Mouse (Mus musculus): ENCODE results near the gene Atp2c1. TPM values are rescaled to one million over a fixed set of nuclear protein-coding genes. Genes with fewer than 3 reads are reported as not detected.

The Atp2c1 gene
- total and polyA plus RNA-seq, 2 experiments from 2014 or later, result 70.6 to 157 TPM

DNA sequence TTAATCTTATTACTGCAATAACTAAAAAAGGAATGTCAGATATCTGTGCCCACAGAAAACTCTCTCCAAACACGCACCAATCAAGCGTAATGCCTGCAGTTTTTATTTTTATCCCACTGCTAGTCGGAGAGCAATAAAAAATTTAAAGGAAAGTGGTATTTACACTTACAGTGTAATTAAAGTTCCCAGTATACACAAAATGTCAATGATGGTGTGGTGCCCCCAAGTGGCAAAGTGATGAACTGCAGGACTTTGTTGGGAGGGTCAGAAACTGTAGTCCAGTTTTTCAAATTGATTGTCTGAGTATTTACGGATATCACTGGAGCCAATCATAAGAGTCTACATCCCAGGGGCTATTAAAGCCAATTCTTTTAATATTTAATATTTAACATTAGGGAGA, 137.8 kb downstream of the Atp2c1 start:
- WGBS, result 10% methylated on average over 4 of the region's 4 CpGs
- ATAC-seq (ENCODE audit: low FRiP score) (no peak), DNase-seq (ENCODE audit: low spot score) (peak; percentile 63)
- no peak overlapping the region for H3K4me3 ChIP-seq (ENCODE audit: low read depth, low read length)
- H3K4me2 ChIP-seq (ENCODE audit: low read depth, low read length, poor library complexity, severe bottlenecking), result no peak overlapping the region
- TF ChIP-seq CTCF (IDR thresholded peaks at IDR 0.05), result peak; percentile 96
- no peak overlapping the region for H3K27ac ChIP-seq (ENCODE audit: low read depth, low read length)
- no peaks in the 10 kb centered on the region for H3K36me3 ChIP-seq (ENCODE audit: insufficient read depth, low read length)
- H3K9ac ChIP-seq (replicated peaks; ENCODE audit: low read length, poor library complexity, severe bottlenecking), result no peak overlapping the region
- no peaks in the 10 kb centered on the region for H3K27me3 ChIP-seq (ENCODE audit: insufficient read depth, low read length)
- no peaks in the 10 kb centered on the region for H3K4me1 ChIP-seq (ENCODE audit: insufficient read depth, low read length)
- no peaks in the 10 kb centered on the region for H3K9me3 ChIP-seq (ENCODE audit: low read length)

DNA sequence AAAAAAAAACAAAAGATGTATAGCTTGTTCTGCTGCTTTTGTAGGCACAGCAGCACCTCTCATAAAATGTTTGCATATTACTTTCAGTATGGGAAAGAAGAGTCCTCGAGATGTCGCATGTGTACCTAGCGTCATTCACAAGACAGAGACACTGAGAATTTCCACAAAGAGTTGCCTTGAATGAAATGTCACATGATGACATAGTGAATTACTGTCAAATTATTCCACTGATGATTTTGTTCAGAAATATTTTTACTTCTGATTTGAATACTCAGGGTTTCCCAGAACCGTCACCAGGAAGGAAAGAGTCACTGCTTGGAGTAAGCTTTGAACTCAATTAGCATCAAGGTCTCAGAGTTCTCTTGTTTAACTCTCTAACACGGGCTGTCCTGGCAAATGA, 139.7 kb downstream of the Atp2c1 start:
- H3K4me2 ChIP-seq (ENCODE audit: low read depth, low read length, poor library complexity, severe bottlenecking), result no peak overlapping the region
- no peaks in the 10 kb centered on the region for H3K9me3 ChIP-seq (ENCODE audit: low read length)
- H3K4me3 ChIP-seq (ENCODE audit: low read depth, low read length), result no peak overlapping the region
- no peak for TF ChIP-seq CTCF (IDR thresholded peaks at IDR 0.05)
- 78% methylated on average over 5 of the region's 5 CpGs for WGBS
- H3K27me3 ChIP-seq (ENCODE audit: insufficient read depth, low read length), result no peaks in the 10 kb centered on the region
- H3K27ac ChIP-seq (ENCODE audit: low read depth, low read length), result no peak overlapping the region
- no peak for DNase-seq (ENCODE audit: low spot score)
- no peaks in the 10 kb centered on the region for H3K4me1 ChIP-seq (ENCODE audit: insufficient read depth, low read length)
- H3K9ac ChIP-seq (replicated peaks; ENCODE audit: low read length, poor library complexity, severe bottlenecking), result no peak overlapping the region
- no peaks in the 10 kb centered on the region for H3K36me3 ChIP-seq (ENCODE audit: insufficient read depth, low read length)
- no peak for ATAC-seq (ENCODE audit: low FRiP score)

DNA sequence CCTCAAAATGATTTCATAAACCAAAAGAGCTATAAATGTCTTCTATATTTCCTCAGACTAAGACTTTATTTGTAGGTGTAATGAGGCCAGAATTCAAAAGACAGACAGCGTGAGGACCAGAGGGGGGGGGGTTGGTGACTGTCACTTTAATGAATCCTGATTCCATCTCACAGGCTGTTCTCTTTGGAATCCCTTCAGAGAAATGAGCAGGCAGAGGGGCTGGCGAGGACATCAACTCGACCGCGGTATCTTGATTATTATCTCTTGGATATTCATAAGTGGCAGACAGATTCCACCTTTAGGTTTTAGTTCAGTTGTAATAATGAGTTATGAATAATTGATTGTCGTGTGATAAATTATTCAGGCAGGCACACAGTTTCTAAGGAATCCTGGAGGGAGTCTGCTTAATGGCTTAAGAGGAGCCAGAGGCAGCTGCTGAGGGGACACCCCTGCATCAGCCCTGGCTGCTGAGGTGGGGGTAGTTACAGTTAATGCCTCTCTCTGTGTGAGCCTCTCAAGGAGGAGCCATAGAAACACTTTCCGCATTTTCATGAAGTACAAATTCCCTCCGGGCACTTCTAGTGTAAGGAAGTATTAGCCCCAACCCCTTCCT, 147.5 kb downstream of the Atp2c1 start:
- ATAC-seq (ENCODE audit: low FRiP score), result peak; percentile 49; the same call in 1 of the 2 replicates
- H3K4me1 ChIP-seq (ENCODE audit: insufficient read depth, low read length), result no peaks in the 10 kb centered on the region
- TF ChIP-seq CTCF (IDR thresholded peaks at IDR 0.05), result no peak
- H3K4me2 ChIP-seq (ENCODE audit: low read depth, low read length, poor library complexity, severe bottlenecking), result no peak overlapping the region
- H3K36me3 ChIP-seq (ENCODE audit: insufficient read depth, low read length), result no peaks in the 10 kb centered on the region
- H3K9ac ChIP-seq (replicated peaks; ENCODE audit: low read length, poor library complexity, severe bottlenecking), result no peak overlapping the region
- DNase-seq (ENCODE audit: low spot score), result no peak
- WGBS, result 25% methylated on average over 8 of the region's 8 CpGs
- H3K27me3 ChIP-seq (ENCODE audit: insufficient read depth, low read length), result no peaks in the 10 kb centered on the region
- no peaks in the 10 kb centered on the region for H3K9me3 ChIP-seq (ENCODE audit: low read length)
- H3K4me3 ChIP-seq (ENCODE audit: low read depth, low read length), result no peak overlapping the region
- H3K27ac ChIP-seq (ENCODE audit: low read depth, low read length), result no peak overlapping the region

- no peak for TF ChIP-seq CTCF (IDR thresholded peaks at IDR 0.05)
- H3K4me2 ChIP-seq (ENCODE audit: low read depth, low read length, poor library complexity, severe bottlenecking), result no peak overlapping the region
- ATAC-seq (ENCODE audit: low FRiP score) (no peak), DNase-seq (ENCODE audit: low spot score) (no peak)
- no peaks in the 10 kb centered on the region for H3K36me3 ChIP-seq (ENCODE audit: insufficient read depth, low read length)
- H3K27ac ChIP-seq (ENCODE audit: low read depth, low read length), result no peak overlapping the region
- no peaks in the 10 kb centered on the region for H3K27me3 ChIP-seq (ENCODE audit: insufficient read depth, low read length)
- no peaks in the 10 kb centered on the region for H3K4me1 ChIP-seq (ENCODE audit: insufficient read depth, low read length)
- H3K9ac ChIP-seq (replicated peaks; ENCODE audit: low read length, poor library complexity, severe bottlenecking), result no peak overlapping the region
- H3K9me3 ChIP-seq (ENCODE audit: low read length), result no peaks in the 10 kb centered on the region
- H3K4me3 ChIP-seq (ENCODE audit: low read depth, low read length), result no peak overlapping the region
- 53% methylated on average over 3 of the region's 3 CpGs for WGBS
Observed at GRCm38 (mm10) chr9:105377622-105378021, 149.5 kb downstream of the Atp2c1 start.

GRCm38 (mm10) chr9:105376954-105377530, 150.1 kb downstream of the Atp2c1 start:
- Histone ChIP-seq H3K27me3 (ENCODE audit: insufficient read depth, low read length) (no peaks in the 10 kb centered on the region), H3K27ac (ENCODE audit: low read depth, low read length) (no peak overlapping the region), H3K36me3 (ENCODE audit: insufficient read depth, low read length) (no peaks in the 10 kb centered on the region), H3K9me3 (ENCODE audit: low read length) (no peaks in the 10 kb centered on the region), H3K9ac (replicated peaks; ENCODE audit: low read length, poor library complexity, severe bottlenecking) (no peak overlapping the region), H3K4me1 (ENCODE audit: insufficient read depth, low read length) (no peaks in the 10 kb centered on the region), H3K4me2 (ENCODE audit: low read depth, low read length, poor library complexity, severe bottlenecking) (no peak overlapping the region), H3K4me3 (ENCODE audit: low read depth, low read length) (no peak overlapping the region)
- WGBS, result 76% methylated on average over 7 of the region's 7 CpGs
- peak; percentile 93 for TF ChIP-seq CTCF (IDR thresholded peaks at IDR 0.05)
- DNase-seq (ENCODE audit: low spot score), result peak; percentile 69
- no peak for ATAC-seq (ENCODE audit: low FRiP score)

- 61% methylated on average over 7 of the region's 7 CpGs for WGBS
- H3K9me3 ChIP-seq (ENCODE audit: low read length), result no peaks in the 10 kb centered on the region
- no peak for TF ChIP-seq CTCF (IDR thresholded peaks at IDR 0.05)
- no peak overlapping the region for H3K9ac ChIP-seq (replicated peaks; ENCODE audit: low read length, poor library complexity, severe bottlenecking)
- DNase-seq (ENCODE audit: low spot score), result no peak
- H3K36me3 ChIP-seq (ENCODE audit: insufficient read depth, low read length), result no peaks in the 10 kb centered on the region
- no peak for ATAC-seq (ENCODE audit: low FRiP score)
- no peak overlapping the region for H3K4me3 ChIP-seq (ENCODE audit: low read depth, low read length)
- no peak overlapping the region for H3K27ac ChIP-seq (ENCODE audit: low read depth, low read length)
- no peaks in the 10 kb centered on the region for H3K27me3 ChIP-seq (ENCODE audit: insufficient read depth, low read length)
- no peak overlapping the region for H3K4me2 ChIP-seq (ENCODE audit: low read depth, low read length, poor library complexity, severe bottlenecking)
- no peaks in the 10 kb centered on the region for H3K4me1 ChIP-seq (ENCODE audit: insufficient read depth, low read length)
Observed at GRCm38 (mm10) chr9:105376411-105376810, 150.7 kb downstream of the Atp2c1 start.
